In the genomic region with DNA sequence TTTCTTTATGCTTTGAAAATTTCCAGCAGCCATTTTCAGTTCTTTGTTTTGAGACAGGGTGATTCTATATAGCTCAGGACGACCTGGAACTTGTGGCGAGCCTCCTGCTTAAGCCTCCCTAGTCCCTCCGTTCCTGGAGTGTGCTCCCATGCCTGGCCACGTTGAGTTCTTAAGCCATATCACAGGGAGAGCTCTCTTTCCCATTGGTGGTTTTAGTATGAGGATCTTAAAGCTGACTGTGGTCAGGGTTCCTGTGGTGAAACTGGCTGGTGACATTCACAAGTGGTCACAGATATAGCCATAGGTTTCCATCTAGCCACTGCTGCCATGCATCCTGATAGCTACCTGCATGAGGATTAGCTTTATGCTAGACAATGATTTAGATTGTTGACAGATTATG, we compare ENCODE assay signal across 21 mouse cellular contexts.
"Had no signal": no experiment of that assay in that cellular context is flagged by ENCODE, and none has a peak within 500 bp of the region (broad histone marks: within the 10 kb centered on the region; RNA-seq: fewer than 3 reads in every experiment).

No protein-coding gene starts in this region.

- ATAC-seq: hindbrain, embryonic 16.5 days; inflammation-experienced regulatory T-cells, adult 6 months; intestine, postnatal 0 days; liver, embryonic 12.5 days had no signal

- H3K4me2 ChIP-seq: heart, embryonic 12.5 days; hindbrain, embryonic 14.5 days; limb, embryonic 13.5 days; limb, embryonic 15.5 days; liver, embryonic 12.5 days had no signal

- H3K27me3 ChIP-seq: heart, embryonic 12.5 days; limb, embryonic 13.5 days; limb, embryonic 15.5 days; liver, embryonic 12.5 days had no signal

- H3K36me3 ChIP-seq: heart, embryonic 10.5 days; heart, embryonic 12.5 days; limb, embryonic 13.5 days; limb, embryonic 15.5 days; liver, embryonic 12.5 days had no signal

- H3K4me3 ChIP-seq: heart, embryonic 10.5 days; heart, embryonic 12.5 days; limb, embryonic 13.5 days; limb, embryonic 15.5 days; liver, embryonic 12.5 days had no signal

- DNase-seq: gastrocnemius, postnatal 25 days; heart, adult 18-20 months; heart, postnatal 14 days; heart, postnatal 36 days; kidney, adult 18-20 months; kidney, adult 8-10 months; kidney, postnatal 10 days; kidney, postnatal 25 days; layer of hippocampus, adult 9-11 months; layer of hippocampus, postnatal 36 days; left cerebral cortex, postnatal 4 days had no signal

- H3K4me1 ChIP-seq: liver, embryonic 12.5 days had no signal

- H3K27ac ChIP-seq: heart, embryonic 10.5 days; hindbrain, embryonic 14.5 days; limb, embryonic 13.5 days; limb, embryonic 15.5 days; liver, embryonic 12.5 days; liver, embryonic 14.5 days had no signal

- H3K9me3 ChIP-seq: heart, embryonic 10.5 days; limb, embryonic 13.5 days; limb, embryonic 15.5 days; liver, embryonic 12.5 days had no signal

- H3K9ac ChIP-seq: heart, embryonic 12.5 days; hindbrain, embryonic 14.5 days; limb, embryonic 13.5 days; limb, embryonic 15.5 days; liver, embryonic 12.5 days; liver, embryonic 14.5 days had no signal
